Mouse (Mus musculus) embryonic facial prominence, embryonic 13.5 days (tissue): Measurements from ENCODE around the gene Mpst. TPM values are rescaled to one million over a fixed set of nuclear protein-coding genes. Genes with fewer than 3 reads are reported as not detected.

Experiments used
- ATAC-seq: fragments of 200-750 bp; cut with Nextera tagmentation; 2 replicates; pipeline ENCODE4 v1.8.0; 2017; ENCODE audit warnings: low read depth; ENCODE audit not compliant: insufficient number of reproducible peaks, insufficient read depth, low FRiP score, low TSS enrichment
- H3K27ac ChIP-seq: fragments of 300-500 bp; sonication (generic); 2 replicates; pipeline ENCODE4 v1.5.1; 2015; ENCODE audit warnings: moderate library complexity, mild to moderate bottlenecking, inconsistent platforms
- H3K27me3 ChIP-seq: fragments of 300-500 bp; sonication (generic); 2 replicates; pipeline ENCODE4 v1.6.1; 2015; ENCODE audit warnings: mild to moderate bottlenecking, inconsistent platforms
- H3K36me3 ChIP-seq: fragments of 300-500 bp; sonication (generic); 2 replicates; pipeline ENCODE4 v1.6.1; 2015; ENCODE audit warnings: mild to moderate bottlenecking, inconsistent platforms
- H3K4me1 ChIP-seq: fragments of 300-500 bp; sonication (generic); 2 replicates; pipeline ENCODE4 v1.6.1; 2015; ENCODE audit warnings: inconsistent platforms
- H3K4me2 ChIP-seq: fragments of 300-500 bp; sonication (generic); 2 replicates; pipeline ENCODE4 v1.6.1; 2015; ENCODE audit warnings: moderate library complexity, mild to moderate bottlenecking, inconsistent platforms
- H3K4me3 ChIP-seq: fragments of 300-500 bp; sonication (generic); 2 replicates; pipeline ENCODE4 v1.5.1; 2015; ENCODE audit warnings: mild to moderate bottlenecking, inconsistent platforms
- H3K9ac ChIP-seq: fragments of 300-500 bp; sonication (generic); 2 replicates; pipeline ENCODE4 v1.6.1; 2015; ENCODE audit warnings: mild to moderate bottlenecking, inconsistent platforms
- H3K9me3 ChIP-seq: fragments of 300-500 bp; sonication (generic); 2 replicates; pipeline ENCODE4 v1.6.1; 2016; ENCODE audit warnings: inconsistent platforms
- WGBS: fragments of 180-500 bp; shearing (Covaris S2); methylation state at CpG from one replicate; pipeline ENCODE4 v1.1.7; 2015; ENCODE audit warnings: mixed read lengths; 5-methylcytosine and 5-hydroxymethylcytosine counted together
- polyA plus RNA-seq: library from polyadenylated mRNA; unstranded; fragments of >200 nt; fragmentation: Nextera tagmentation; extraction: Ambion mirVana; gene quantifications from 2 replicates; pipeline ENCODE4 v1.2.1, GENCODE M21; 2015

Gene Mpst
- polyA plus RNA-seq, 1 experiment from 2014 or later: 2.6 TPM

- peaks cover 17% of the 10 kb centered on the region for H3K4me1 ChIP-seq
- H3K4me3 ChIP-seq: no peak overlapping the region
- H3K36me3 ChIP-seq: no peaks in the 10 kb centered on the region
- H3K27me3 ChIP-seq: no peaks in the 10 kb centered on the region
- WGBS: 30% methylated on average over 7 of the region's 7 CpGs
- no peak overlapping the region for H3K4me2 ChIP-seq
- H3K27ac ChIP-seq: 0 out of 2 replicates have a peak overlapping the region, but pooled peaks have one; percentile 33
- no peak for ATAC-seq
- no peaks in the 10 kb centered on the region for H3K9me3 ChIP-seq
- no peak overlapping the region for H3K9ac ChIP-seq
Observed at GRCm38 (mm10) chr15:78456051-78456450, 49.8 kb downstream of the Mpst start.

GRCm38 (mm10) chr15:78457193-78457592, 51.0 kb downstream of the Mpst start:
- ATAC-seq: no peak
- H3K4me1 ChIP-seq: peaks cover 12% of the 10 kb centered on the region
- H3K4me3 ChIP-seq: no peak overlapping the region
- H3K9me3 ChIP-seq: no peaks in the 10 kb centered on the region
- H3K36me3 ChIP-seq: no peaks in the 10 kb centered on the region
- 0 out of 2 replicates have a peak overlapping the region, but pooled peaks have one; percentile 36 for H3K9ac ChIP-seq
- H3K27me3 ChIP-seq: 0 out of 2 replicates have a peak, but pooled peaks cover 6% of the 10 kb centered on the region
- WGBS: 77% methylated on average over 10 of the region's 10 CpGs
- no peak overlapping the region for H3K27ac ChIP-seq
- no peak overlapping the region for H3K4me2 ChIP-seq

GRCm38 (mm10) chr15:78462981-78463380, 56.8 kb downstream of the Mpst start:
- 71% methylated on average over 2 of the region's 2 CpGs for WGBS
- no peak overlapping the region for H3K9ac ChIP-seq
- no peaks in the 10 kb centered on the region for H3K4me1 ChIP-seq
- H3K4me3 ChIP-seq: no peak overlapping the region
- H3K36me3 ChIP-seq: no peaks in the 10 kb centered on the region
- no peaks in the 10 kb centered on the region for H3K9me3 ChIP-seq
- no peak overlapping the region for H3K27ac ChIP-seq
- no peak for ATAC-seq
- 0 out of 2 replicates have a peak, but pooled peaks cover 6% of the 10 kb centered on the region for H3K27me3 ChIP-seq
- no peak overlapping the region for H3K4me2 ChIP-seq

Other genes with a start within 250 kb of the Mpst start
- gene Ift27, start 232.3 kb upstream of the Mpst start, polyA plus RNA-seq: 83.5 and 94.3 TPM in 2 replicates
- gene Pvalb, start 200.0 kb upstream of the Mpst start, polyA plus RNA-seq: not detected in 2 replicates
- 2.4 and 3.8 TPM in 2 replicates for gene Ncf4, start 161.6 kb upstream of the Mpst start, polyA plus RNA-seq
- 0.23 and 0.70 TPM in 2 replicates for gene Csf2rb2, start 100.7 kb upstream of the Mpst start, polyA plus RNA-seq
- 1.6 and 1.9 TPM in 2 replicates for gene Csf2rb, start 80.7 kb upstream of the Mpst start, polyA plus RNA-seq
- gene Tex33, start 10.5 kb upstream of the Mpst start, polyA plus RNA-seq: not detected in 2 replicates
- gene Tst, start 509 bp upstream of the Mpst start, polyA plus RNA-seq: 22.6 and 25.9 TPM in 2 replicates
- gene Kctd17, start 22.1 kb downstream of the Mpst start, polyA plus RNA-seq: 49.5 and 50.6 TPM in 2 replicates
- gene Tmprss6, start 62.2 kb downstream of the Mpst start, polyA plus RNA-seq: 0.53 and 1.5 TPM in 2 replicates
- gene Il2rb, start 88.9 kb downstream of the Mpst start, polyA plus RNA-seq: 0.28 and 0.30 TPM in 2 replicates
- gene C1qtnf6, start 125.0 kb downstream of the Mpst start, polyA plus RNA-seq: 38.6 and 41.2 TPM in 2 replicates
- gene Sstr3, start 138.3 kb downstream of the Mpst start, polyA plus RNA-seq: 0.45 TPM in 1 of 2 replicates, not detected in the other
- gene Rac2, start 166.4 kb downstream of the Mpst start, polyA plus RNA-seq: 13.3 and 13.4 TPM in 2 replicates
- 8.5 and 10.1 TPM in 2 replicates for gene Cyth4, start 190.6 kb downstream of the Mpst start, polyA plus RNA-seq